Mouse (Mus musculus) thymus, adult 2 months (tissue): ENCODE measurements around the gene Gm20388. TPM values are rescaled to one million over a fixed set of nuclear protein-coding genes. Genes with fewer than 3 reads are reported as not detected.

Source experiments
- DNase-seq: peaks from one replicate; pipeline ENCODE4 v3.0.0; 2021
- H3K27ac ChIP-seq: fragments of 200-500 bp; 2 replicates; pipeline ENCODE4 v1.5.1; 2012; ENCODE audit warnings: low read length, control low read depth; ENCODE audit not compliant: control insufficient read depth, insufficient read depth
- H3K27me3 ChIP-seq: fragments of 200-500 bp; 2 replicates; pipeline ENCODE4 v1.6.1; 2012; ENCODE audit warnings: mild to moderate bottlenecking, low read length, moderate library complexity, mixed read lengths; ENCODE audit not compliant: control insufficient read depth, insufficient read depth
- H3K36me3 ChIP-seq: fragments of 200-500 bp; 2 replicates; pipeline ENCODE4 v1.6.1; 2012; ENCODE audit warnings: mild to moderate bottlenecking, low read length, moderate library complexity; ENCODE audit not compliant: control insufficient read depth, insufficient read depth
- H3K4me1 ChIP-seq: fragments of 200-500 bp; replicated peaks from 2 replicates; pipeline ENCODE4 v1.6.1; 2012; ENCODE audit warnings: low read length; ENCODE audit not compliant: control insufficient read depth, insufficient read depth
- H3K4me3 ChIP-seq: fragments of 200-500 bp; 2 replicates; pipeline ENCODE4 v1.5.1; 2012; ENCODE audit warnings: mild to moderate bottlenecking, low read length, control low read depth, moderate library complexity; ENCODE audit not compliant: control insufficient read depth, insufficient read depth
- CTCF ChIP-seq: fragments of 200-500 bp; IDR thresholded peaks from 2 replicates; pipeline ENCODE4 v1.5.1; 2012; ENCODE audit warnings: mild to moderate bottlenecking, control low read depth, low read length, moderate library complexity, borderline replicate concordance; ENCODE audit not compliant: control insufficient read depth, poor library complexity, insufficient read depth; ENCODE audit errors: extremely low read depth
- POLR2A ChIP-seq: fragments of 200-500 bp; IDR thresholded peaks from 2 replicates; pipeline ENCODE4 v1.6.1; 2012; ENCODE audit warnings: mild to moderate bottlenecking, low read length, control low read depth, moderate library complexity; ENCODE audit not compliant: control insufficient read depth, poor library complexity, insufficient read depth; ENCODE audit errors: extremely low read depth
- WGBS: fragments of 180-500 bp; shearing (Covaris S2); methylation state at CpG from one replicate; pipeline ENCODE4 v1.1.7; 2018; 5-methylcytosine and 5-hydroxymethylcytosine counted together
- polyA plus RNA-seq: library from polyadenylated mRNA; depleted of rRNA; stranded (reverse); fragments of >200 nt; gene quantifications from 2 replicates; pipeline ENCODE4 v1.2.3, GENCODE M21; 2012

Gene Gm20388
- polyA plus RNA-seq, 1 experiment: 103 TPM

DNA sequence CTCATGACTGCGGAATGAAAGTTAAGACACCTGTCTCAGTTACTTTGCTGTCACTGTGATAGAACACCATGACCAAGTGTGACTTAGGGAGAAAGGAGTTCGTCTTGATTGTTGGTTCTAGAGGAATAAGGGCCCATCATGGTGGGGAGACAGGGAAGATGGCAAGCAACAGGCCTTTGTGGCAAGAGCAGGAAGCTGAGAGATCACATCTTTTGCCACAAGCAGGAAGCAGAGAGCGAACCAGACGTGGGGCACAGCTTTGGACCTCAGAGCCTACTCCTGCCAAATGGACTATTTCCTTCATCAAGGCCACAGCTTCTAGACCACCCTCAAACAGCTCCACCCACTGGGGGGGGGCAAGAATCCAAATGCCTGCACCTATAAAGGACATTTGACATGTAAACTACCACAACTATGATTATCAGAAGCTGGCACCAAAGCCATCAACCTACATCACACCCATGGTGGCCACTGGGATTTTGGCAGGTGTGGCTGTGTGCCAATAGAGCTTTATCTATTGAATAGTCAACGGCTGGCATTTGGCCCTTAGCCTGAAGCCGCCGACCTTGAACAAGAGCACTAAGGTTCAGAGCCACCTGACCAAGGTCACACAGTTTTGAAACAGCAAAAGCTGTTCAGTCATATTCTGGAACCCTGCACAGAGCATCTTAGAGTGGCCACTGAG is 2854.3 kb downstream of the Gm20388 start:
- 43% methylated on average over 7 of the region's 7 CpGs for WGBS
- H3K27me3 ChIP-seq: no peaks in the 10 kb centered on the region
- peaks cover 75% of the 10 kb centered on the region for H3K4me1 ChIP-seq
- no peaks in the 10 kb centered on the region for H3K36me3 ChIP-seq
- DNase-seq: no peak
- no peak overlapping the region for H3K4me3 ChIP-seq
- H3K27ac ChIP-seq: no peak overlapping the region; the same call in 1 of the 2 replicates
- TF ChIP-seq CTCF: no peak
- TF ChIP-seq POLR2A: no peak

DNA sequence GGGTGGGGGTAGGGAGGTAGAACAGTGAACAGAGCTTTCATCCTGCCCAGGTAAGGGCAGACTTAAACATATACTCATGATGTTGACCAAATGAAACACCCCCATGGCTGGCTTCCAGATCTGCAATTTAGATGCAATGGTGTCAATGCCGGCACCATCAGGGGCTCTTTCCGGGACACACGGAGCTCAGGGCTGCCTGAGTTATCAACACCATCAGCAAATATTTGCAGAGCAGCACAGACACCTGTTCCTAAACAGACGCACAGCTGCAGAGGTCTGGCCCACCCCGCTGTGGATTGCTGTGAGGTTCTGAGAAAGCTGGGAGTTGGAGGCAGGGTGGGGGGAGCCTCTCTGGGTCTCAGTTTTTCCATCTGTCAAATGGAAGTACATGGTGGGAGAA is 2855.5 kb downstream of the Gm20388 start:
- Histone ChIP-seq H3K27me3 (no peaks in the 10 kb centered on the region), H3K27ac (no peak overlapping the region), H3K4me1 (peaks cover 70% of the 10 kb centered on the region), H3K36me3 (no peaks in the 10 kb centered on the region), H3K4me3 (no peak overlapping the region)
- WGBS: 5% methylated on average over 5 of the region's 5 CpGs
- no peak for TF ChIP-seq CTCF
- TF ChIP-seq POLR2A: no peak
- peak; percentile 62 for DNase-seq

DNA sequence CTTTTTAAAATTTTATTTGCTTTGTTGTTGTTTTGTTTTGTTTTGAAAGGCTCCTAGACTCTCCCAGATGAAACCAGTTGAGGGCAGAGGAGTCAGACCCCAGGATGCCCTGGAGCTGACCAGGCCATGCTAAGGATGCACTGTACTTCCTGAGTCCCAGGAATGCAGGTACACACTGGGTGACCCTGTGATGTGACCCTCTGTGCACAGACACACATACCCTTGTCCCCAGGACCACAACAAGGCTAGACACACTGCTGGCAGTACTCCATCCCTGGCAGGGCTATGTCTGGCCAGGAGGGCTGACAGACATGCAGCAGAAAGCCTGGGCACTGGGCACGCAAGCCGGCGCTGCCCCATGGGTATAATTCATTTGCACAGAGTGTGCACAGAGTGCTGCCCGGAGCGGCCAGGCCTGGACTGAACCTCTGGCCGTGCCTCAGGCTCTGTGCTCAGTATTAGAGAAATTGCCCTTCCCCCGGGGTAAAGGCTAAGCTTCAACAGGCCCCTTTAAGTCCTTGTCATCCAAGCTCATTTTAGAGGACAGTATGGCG is 2856.1 kb downstream of the Gm20388 start:
- TF ChIP-seq CTCF (no peak), POLR2A (no peak)
- Histone ChIP-seq H3K4me3 (no peak overlapping the region), H3K4me1 (peaks cover 66% of the 10 kb centered on the region), H3K27ac (no peak overlapping the region), H3K36me3 (no peaks in the 10 kb centered on the region), H3K27me3 (no peaks in the 10 kb centered on the region)
- 90% methylated on average over 8 of the region's 8 CpGs for WGBS
- DNase-seq: no peak

DNA sequence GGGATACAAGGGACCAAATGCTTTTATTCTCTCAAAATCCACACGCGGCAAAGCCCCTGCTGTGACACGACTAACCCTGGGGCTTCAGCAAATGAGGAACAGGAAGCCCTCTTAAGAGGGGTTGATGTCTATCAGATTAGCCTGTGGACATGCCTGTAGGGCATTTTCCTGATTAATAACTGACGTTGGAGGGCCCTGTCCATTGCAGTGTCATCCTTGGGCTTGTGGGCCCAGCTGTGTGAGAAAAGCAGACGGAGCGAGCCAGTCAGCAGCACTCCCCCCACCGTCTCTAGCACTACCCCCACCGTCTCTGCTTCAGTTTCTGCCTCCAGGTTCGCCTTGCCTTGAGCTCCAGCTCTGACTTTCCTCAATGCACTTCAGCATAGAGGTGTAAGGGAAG is 2856.6 kb downstream of the Gm20388 start:
- 50% methylated on average over 9 of the region's 9 CpGs for WGBS
- H3K27me3 ChIP-seq: no peaks in the 10 kb centered on the region
- TF ChIP-seq POLR2A (no peak), CTCF (no peak)
- DNase-seq: no peak
- H3K36me3 ChIP-seq: no peaks in the 10 kb centered on the region
- H3K4me3 ChIP-seq: no peak overlapping the region
- no peak overlapping the region for H3K27ac ChIP-seq
- peaks cover 63% of the 10 kb centered on the region for H3K4me1 ChIP-seq

DNA sequence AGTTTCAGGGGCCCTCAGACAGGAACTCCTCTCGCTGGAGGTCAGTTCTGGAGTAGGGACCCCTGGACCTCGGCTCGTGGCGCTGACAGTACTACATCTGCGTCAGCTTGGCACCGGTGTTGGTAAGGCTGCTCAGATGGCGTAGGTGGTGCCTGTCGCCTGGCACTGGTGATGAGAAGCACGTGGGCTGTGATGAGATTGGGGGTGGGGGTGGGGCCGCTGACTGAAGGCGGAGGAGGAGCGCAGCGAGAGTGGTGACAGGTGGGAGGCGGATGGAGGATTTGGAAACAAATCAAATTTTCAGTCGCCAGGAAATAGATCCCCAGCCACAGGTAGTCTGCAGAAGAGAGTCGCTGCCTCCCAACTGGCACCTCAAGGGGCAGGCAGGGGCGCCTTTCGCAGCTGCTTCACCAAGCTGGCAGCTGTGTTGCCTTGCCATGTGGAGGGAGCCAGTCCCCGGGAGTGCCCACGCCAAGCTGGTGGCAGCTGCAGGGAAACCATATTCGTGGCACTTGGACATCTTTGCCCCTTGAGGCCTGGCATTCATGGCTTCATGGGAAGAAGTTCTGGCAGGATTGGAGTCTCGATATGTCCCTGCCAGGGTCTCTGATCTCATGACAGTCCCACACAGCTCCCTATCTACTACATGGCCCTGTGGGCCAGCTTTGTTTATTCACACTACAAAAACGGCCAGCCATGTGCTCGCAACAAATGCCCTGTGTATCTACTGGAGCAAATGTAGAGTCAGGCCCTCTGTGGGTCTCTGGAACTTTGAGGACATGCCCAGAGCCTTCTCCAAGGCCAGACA is 2858.8 kb downstream of the Gm20388 start:
- Histone ChIP-seq H3K27me3 (no peaks in the 10 kb centered on the region), H3K4me3 (no peak overlapping the region), H3K36me3 (no peaks in the 10 kb centered on the region), H3K4me1 (peaks cover 63% of the 10 kb centered on the region), H3K27ac (no peak overlapping the region; the same call in 1 of the 2 replicates)
- peak; percentile 69 for DNase-seq
- TF ChIP-seq POLR2A: no peak
- no peak for TF ChIP-seq CTCF
- WGBS: 22% methylated on average over 24 of the region's 24 CpGs

DNA sequence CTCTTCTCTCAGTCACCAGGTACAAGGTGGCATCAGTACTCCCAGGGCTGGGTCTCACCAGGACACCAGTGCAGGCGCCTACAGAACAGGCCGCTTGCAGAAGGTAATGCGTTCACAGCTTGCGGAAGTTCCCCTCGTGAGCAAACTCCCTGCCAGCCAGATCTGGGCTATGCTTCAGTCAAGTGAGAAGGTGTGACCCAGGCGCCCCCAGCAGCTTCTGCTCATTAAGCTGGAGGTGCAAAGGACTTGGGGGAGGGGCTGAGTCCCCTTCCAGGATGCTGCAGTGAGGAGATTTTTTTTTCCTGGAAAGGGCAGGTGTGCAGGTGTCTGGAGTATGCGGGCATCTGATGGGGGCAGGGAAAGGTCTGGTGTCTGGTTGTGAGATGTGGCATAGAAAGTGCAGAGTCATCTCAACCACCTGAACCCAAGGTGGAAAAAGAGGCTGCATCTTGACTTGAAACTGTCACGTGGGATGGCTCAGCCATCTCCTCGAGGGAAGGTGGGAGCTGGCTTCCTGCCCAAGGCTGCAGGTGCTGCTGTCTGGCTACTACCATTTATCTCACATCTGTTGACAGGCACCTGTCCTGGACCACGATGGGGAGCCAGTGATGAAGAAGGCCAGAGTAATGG is 2861.9 kb downstream of the Gm20388 start:
- peak; percentile 67 for DNase-seq
- TF ChIP-seq POLR2A (no peak), CTCF (no peak; the same call in 1 of the 2 replicates)
- Histone ChIP-seq H3K27ac (peak overlapping the region; percentile 17; the same call in 1 of the 2 replicates), H3K36me3 (no peaks in the 10 kb centered on the region), H3K27me3 (no peaks in the 10 kb centered on the region), H3K4me3 (no peak overlapping the region), H3K4me1 (peaks cover 42% of the 10 kb centered on the region)
- 15% methylated on average over 10 of the region's 10 CpGs for WGBS
